Mouse (Mus musculus) CH12.LX (cell line): ENCODE results near the gene Ifna2. TPM values are rescaled to one million over a fixed set of nuclear protein-coding genes. Genes with fewer than 3 reads are reported as not detected.

Experiments used
- DNase-seq: peaks from one replicate; pipeline ENCODE4 v3.0.0-alpha.2; 2013; ENCODE audit errors: extremely low read depth
- H3K27ac ChIP-seq: 2 replicates; pipeline ENCODE4 v1.5.1; 2012; ENCODE audit warnings: low read depth, mild to moderate bottlenecking, control low read depth, moderate library complexity; ENCODE audit not compliant: insufficient read depth
- H3K27me3 ChIP-seq: replicated peaks from 2 replicates; pipeline ENCODE3; 2012; ENCODE audit warnings: inconsistent platforms
- H3K36me3 ChIP-seq, 2 experiments: replicated peaks in 1 of 2; 2 replicates each; pipeline versions ENCODE3 to v1.6.1; 2012; ENCODE audit warnings: inconsistent platforms in 1 of 2, low read length in 1 of 2, mild to moderate bottlenecking in 1 of 2, mixed read lengths in 1 of 2, moderate library complexity in 1 of 2; ENCODE audit not compliant: control insufficient read depth in 1 of 2, insufficient read depth in 1 of 2
- H3K4me1 ChIP-seq, 2 experiments: 2 replicates each; pipeline ENCODE4 v1.6.1; 2012; ENCODE audit warnings: inconsistent platforms in 1 of 2, moderate library complexity in 1 of 2; ENCODE audit not compliant: insufficient read depth in 2 of 2, control insufficient read depth in 1 of 2
- H3K4me2 ChIP-seq: 2 replicates; pipeline ENCODE4 v1.6.1; 2012; ENCODE audit warnings: low read depth, mild to moderate bottlenecking, control low read depth; ENCODE audit not compliant: poor library complexity, insufficient read depth, severe bottlenecking
- H3K4me3 ChIP-seq, 3 experiments: fragments of 150-350 bp in 1 of 3; sonication (generic) in 1 of 3; replicated peaks in 1 of 3; 2 replicates each; pipeline versions ENCODE3 to v1.5.1; 2011 to 2012; ENCODE audit warnings: low read depth in 2 of 3, low read length in 2 of 3, mild to moderate bottlenecking in 2 of 3, moderate library complexity in 2 of 3, control low read depth in 1 of 3, improper control_type of control experiment in 1 of 3, inconsistent platforms in 1 of 3, mixed read lengths in 1 of 3; ENCODE audit not compliant: poor library complexity in 1 of 3
- H3K79me2 ChIP-seq: replicated peaks from 2 replicates; pipeline ENCODE4 v1.6.1; 2012; ENCODE audit warnings: mild to moderate bottlenecking, moderate library complexity; ENCODE audit not compliant: control insufficient read depth, poor library complexity, insufficient read depth, severe bottlenecking; ENCODE audit errors: extremely low read depth
- H3K9ac ChIP-seq: 2 replicates; pipeline ENCODE4 v1.6.1; 2012; ENCODE audit warnings: low read depth, mild to moderate bottlenecking, control low read depth, moderate library complexity; ENCODE audit not compliant: insufficient read depth
- H3K9me3 ChIP-seq: replicated peaks from 2 replicates; pipeline ENCODE3; 2012; ENCODE audit warnings: low read length, inconsistent platforms, mixed read lengths
- BHLHE40 ChIP-seq: IDR thresholded peaks from 2 replicates; pipeline ENCODE4 v1.6.1; 2011; ENCODE audit warnings: mild to moderate bottlenecking, low read depth, low read length, improper control_type of control experiment
- CHD1 ChIP-seq: IDR thresholded peaks from 2 replicates; pipeline ENCODE4 v1.6.1; 2012; ENCODE audit warnings: low read depth, low read length, improper control_type of control experiment, inconsistent platforms
- CTCF ChIP-seq, 2 experiments: IDR thresholded peaks in 1 of 2; conservative IDR thresholded peaks in 1 of 2; 2 replicates each; pipeline ENCODE4 v1.5.1; 2011 to 2012; ENCODE audit warnings: low read depth in 2 of 2, low read length in 2 of 2, improper control_type of control experiment in 1 of 2, inconsistent platforms in 1 of 2, mild to moderate bottlenecking in 1 of 2, moderate library complexity in 1 of 2
- E2F4 ChIP-seq: IDR thresholded peaks from 2 replicates; pipeline ENCODE4 v1.6.1; 2011; ENCODE audit warnings: low read depth, low read length, improper control_type of control experiment; ENCODE audit not compliant: insufficient replicate concordance
- ELF1 ChIP-seq: IDR thresholded peaks from 2 replicates; pipeline ENCODE4 v1.6.1; 2014; ENCODE audit warnings: low read depth, mild to moderate bottlenecking, inconsistent platforms, low read length, improper control_type of control experiment
- EP300 ChIP-seq: IDR thresholded peaks from 2 replicates; pipeline ENCODE4 v1.6.1; 2011; ENCODE audit warnings: low read length, improper control_type of control experiment
- ETS1 ChIP-seq: conservative IDR thresholded peaks from 2 replicates; pipeline ENCODE4 v1.6.1; 2012; ENCODE audit warnings: low read depth, mild to moderate bottlenecking, inconsistent platforms, low read length, improper control_type of control experiment, moderate library complexity
- GABPA ChIP-seq: IDR thresholded peaks from 2 replicates; pipeline ENCODE4 v1.6.1; 2012; ENCODE audit warnings: low read depth, low read length, improper control_type of control experiment, inconsistent platforms; ENCODE audit not compliant: insufficient replicate concordance
- HCFC1 ChIP-seq: IDR thresholded peaks from 2 replicates; pipeline ENCODE4 v1.6.1; 2012; ENCODE audit warnings: low read depth, mild to moderate bottlenecking, inconsistent platforms, low read length, improper control_type of control experiment
- IRF4 ChIP-seq: IDR thresholded peaks from 2 replicates; pipeline ENCODE4 v1.6.1; 2014; ENCODE audit warnings: low read depth, mild to moderate bottlenecking, inconsistent platforms, low read length, improper control_type of control experiment
- MAFK ChIP-seq: IDR thresholded peaks from 2 replicates; pipeline ENCODE4 v1.6.1; 2011; ENCODE audit warnings: low read length, improper control_type of control experiment; ENCODE audit not compliant: insufficient replicate concordance
- MAZ ChIP-seq: IDR thresholded peaks from 2 replicates; pipeline ENCODE4 v1.6.1; 2012; ENCODE audit warnings: low read depth, mild to moderate bottlenecking, inconsistent platforms, low read length, improper control_type of control experiment, moderate library complexity
- MEF2A ChIP-seq: IDR thresholded peaks from 2 replicates; pipeline ENCODE4 v1.6.1; 2014; ENCODE audit warnings: low read depth, mild to moderate bottlenecking, inconsistent platforms, low read length, improper control_type of control experiment, borderline replicate concordance
- MYC ChIP-seq: IDR thresholded peaks from 2 replicates; pipeline ENCODE4 v1.6.1; 2011; ENCODE audit warnings: low read depth, mild to moderate bottlenecking, improper control_type of control experiment, low read length
- NELFE ChIP-seq: IDR thresholded peaks from 2 replicates; pipeline ENCODE4 v1.6.1; 2011; ENCODE audit warnings: low read depth, low read length, improper control_type of control experiment
- PAX5 ChIP-seq: IDR thresholded peaks from 2 replicates; pipeline ENCODE4 v1.6.1; 2012; ENCODE audit warnings: low read length, inconsistent platforms, mixed read lengths
- RAD21 ChIP-seq: IDR thresholded peaks from 2 replicates; pipeline ENCODE4 v1.6.1; 2011; ENCODE audit warnings: low read depth, mild to moderate bottlenecking, low read length, improper control_type of control experiment, moderate library complexity
- TCF12 ChIP-seq: IDR thresholded peaks from 2 replicates; pipeline ENCODE4 v1.6.1; 2014; ENCODE audit warnings: low read depth, mild to moderate bottlenecking, inconsistent platforms, low read length, improper control_type of control experiment
- UBTF ChIP-seq: IDR thresholded peaks from 2 replicates; pipeline ENCODE4 v1.6.1; 2012; ENCODE audit warnings: low read depth, mild to moderate bottlenecking, inconsistent platforms, low read length, improper control_type of control experiment, moderate library complexity
- USF1 ChIP-seq: IDR thresholded peaks from 2 replicates; pipeline ENCODE4 v1.6.1; 2014; ENCODE audit warnings: low read depth, mild to moderate bottlenecking, inconsistent platforms, low read length, improper control_type of control experiment
- ZKSCAN1 ChIP-seq: IDR thresholded peaks from 2 replicates; pipeline ENCODE4 v1.6.1; 2012; ENCODE audit warnings: low read depth, inconsistent platforms, low read length, improper control_type of control experiment, borderline replicate concordance
- ZMIZ1 ChIP-seq: IDR thresholded peaks from 2 replicates; pipeline ENCODE4 v1.6.1; 2012; ENCODE audit warnings: low read depth, mild to moderate bottlenecking, inconsistent platforms, low read length, improper control_type of control experiment
- dilution Hi-C: fragments of 300-500 bp; cut with MboI; formaldehyde crosslinking; loops from 2 replicates; pipeline ENCODE4 v1.14.3; 2020; ENCODE audit warnings: low sequenced_read_pairs; ENCODE audit not compliant: extremely low pct_unique_long_range_greater_than_20kb, extremely low pct_ligation_motif_present
- in situ Hi-C: fragments of 300-500 bp; cut with MboI; formaldehyde crosslinking; loops from 3 replicates; pipeline ENCODE4 v1.14.3; 2019; ENCODE audit warnings: low sequenced_read_pairs, low pct_ligation_motif_present, low pct_unique_long_range_greater_than_20kb, mixed read lengths
- polyA plus RNA-seq: library from polyadenylated mRNA; unstranded; fragments of >175 nt; gene quantifications from 2 replicates; pipeline ENCODE4 v1.2.1, GENCODE M21; 2012; ENCODE audit warnings: low read depth; ENCODE audit not compliant: insufficient read length
- total RNA-seq, 2 experiments: library from RNA; depleted of rRNA; stranded (reverse); fragments of 300-350 nt in 1 of 2; fragments of >200 nt in 1 of 2; gene quantifications; 2 replicates each; pipeline ENCODE4 v1.2.3; 2012 to 2014

Gene Ifna2
- total and polyA plus RNA-seq, 3 experiments: not detected

GRCm38 (mm10) chr4:88691259-88691658 is 7.5 kb upstream of the Ifna2 start, which contains the start of gene Ifnab:
Ifnab (minus strand) TSS chr4:88691359.
- H3K4me1 ChIP-seq: peaks cover 0 to 5% of the 10 kb centered on the region in 2 experiments; a peak in 2 of 4 replicates
- dilution Hi-C loops (no loop called here), in situ Hi-C loops (no loop called here)
- H3K9me3 ChIP-seq: no peaks in the 10 kb centered on the region
- H3K27me3 ChIP-seq: peaks cover 15% of the 10 kb centered on the region
- no peaks in the 10 kb centered on the region for H3K36me3 ChIP-seq
- TF ChIP-seq ZKSCAN1 (no peak), EP300 (no peak), PAX5 (no peak), RAD21 (no peak), ZMIZ1 (no peak), IRF4 (no peak), NELFE (no peak), MAZ (no peak), BHLHE40 (no peak), ELF1 (no peak), GABPA (no peak), ETS1 (no peak), CHD1 (no peak), UBTF (no peak), HCFC1 (no peak), E2F4 (no peak), USF1 (no peak), MEF2A (no peak), CTCF (conservative IDR thresholded peaks at IDR 0.05 in 1 of 2, IDR thresholded peaks at IDR 0.05 in 1 of 2; ENCODE audit: low read depth in 2 of 2, low read length in 2 of 2) (no peak), MYC (no peak)
- no peak within 1 kb of the TSS for H3K9ac ChIP-seq
- no peak within 1 kb of the TSS for H3K4me2 ChIP-seq
- no peak within 1 kb of the TSS for H3K4me3 ChIP-seq
- DNase-seq: no peak
- H3K27ac ChIP-seq: no peak within 1 kb of the TSS
- no peaks in the 10 kb centered on the region for H3K79me2 ChIP-seq

- peak overlapping the region; percentile 78 for H3K4me2 ChIP-seq
- H3K4me1 ChIP-seq: peaks cover 0 to 8% of the 10 kb centered on the region in 2 experiments; a peak in 1 of 4 replicates
- H3K4me3 ChIP-seq: no peak overlapping the region
- no peaks in the 10 kb centered on the region for H3K79me2 ChIP-seq
- no peak overlapping the region for H3K9ac ChIP-seq
- TF ChIP-seq MAZ (no peak), MAFK (no peak), HCFC1 (no peak), CHD1 (no peak), TCF12 (no peak)
- in situ Hi-C loops (no loop called here), dilution Hi-C loops (no loop called here)
- no peaks in the 10 kb centered on the region for H3K36me3 ChIP-seq
- H3K27me3 ChIP-seq: no peaks in the 10 kb centered on the region
- no peak for DNase-seq
- no peak overlapping the region for H3K27ac ChIP-seq
- no peaks in the 10 kb centered on the region for H3K9me3 ChIP-seq
These were observed 2.4 kb downstream of the Ifna2 start for GRCm38 (mm10) chr4:88681353-88681752.
